Mouse (Mus musculus) G1E (cell line): ENCODE measurements at regions not wholly inside any gene's neighbourhood (a gene's known extent, or its start where the extent isn't known, plus 50 kb on each side); places are given as distances from the start of the nearest gene placed in this dataset.

Source experiments
- CTCF ChIP-seq: IDR thresholded peaks from 2 replicates; pipeline ENCODE4 v1.5.1; 2012; ENCODE audit warnings: low read depth, low read length, inconsistent platforms, mixed read lengths
- GATA2 ChIP-seq: IDR thresholded peaks from 2 replicates; pipeline ENCODE4 v1.6.1; 2012; ENCODE audit warnings: low read depth, low read length, inconsistent platforms, borderline replicate concordance

GRCm38 (mm10) chr10:122613891-122614290 is 64.7 kb upstream of the Ppm1h start:
- TF ChIP-seq CTCF, result no peak
- no peak for TF ChIP-seq GATA2
